In genomic region chr7:97325156-97325985, GRCm38 (mm10) we compare ENCODE assay signal across 9 mouse cellular contexts. TPM values are rescaled to one million over a fixed set of nuclear protein-coding genes. Genes with fewer than 3 reads are reported as not detected.
DNase-seq lines count a peak whose midpoint lies in the region; ATAC-seq and TF ChIP-seq lines count a peak whose summit lies in the region.
"Had no signal": no experiment of that assay in that cellular context is flagged by ENCODE, and none has a peak within 500 bp of the region (broad histone marks: within the 10 kb centered on the region; RNA-seq: fewer than 3 reads in every experiment).

No protein-coding gene starts in this region.

- TF ChIP-seq CTCF in E14TG2a.4 (conservative IDR thresholded peaks at IDR 0.05; ENCODE audit: low read length): no peak

- ATAC-seq in forebrain, embryonic 12.5 days (ENCODE audit: low FRiP score): peak; percentile 24; the same call in 1 of the 2 replicates

- H3K27ac ChIP-seq in heart, embryonic 10.5 days: 0 out of 2 replicates have a peak overlapping the region, but pooled peaks have one; percentile 22
- H3K27ac ChIP-seq in forebrain, embryonic 12.5 days: no peak overlapping the region
- H3K27ac ChIP-seq in limb, embryonic 10.5 days: peak overlapping the region; percentile 46; the same call in 1 of the 2 replicates

- 10% methylated on average over 96 of the region's 96 CpGs for WGBS in heart, embryonic 10.5 days
- 17% methylated on average over 78 of the region's 96 CpGs for WGBS in forebrain, embryonic 12.5 days
- 12% methylated on average over 96 of the region's 96 CpGs for WGBS in limb, embryonic 10.5 days

- H3K9ac ChIP-seq in forebrain, embryonic 12.5 days: no peak overlapping the region

- peak overlapping the region; percentile 58 for H3K4me3 ChIP-seq in heart, embryonic 10.5 days
- H3K4me3 ChIP-seq in E14TG2a.4 (replicated peaks; ENCODE audit: low read length): peak overlapping the region; percentile 77
- H3K4me3 ChIP-seq in forebrain, embryonic 12.5 days (replicated peaks): peak overlapping the region; percentile 35
- peak overlapping the region; percentile 50 for H3K4me3 ChIP-seq in limb, embryonic 10.5 days

- peaks cover 53% of the 10 kb centered on the region for H3K27me3 ChIP-seq in heart, embryonic 10.5 days (ENCODE audit: insufficient read depth, poor library complexity, severe bottlenecking)
- H3K27me3 ChIP-seq in E14TG2a.4 (ENCODE audit: insufficient read depth, low read length): peaks cover 44% of the 10 kb centered on the region
- H3K27me3 ChIP-seq in forebrain, embryonic 12.5 days: peaks cover 37% of the 10 kb centered on the region
- H3K27me3 ChIP-seq in limb, embryonic 10.5 days (ENCODE audit: low read depth, poor library complexity, severe bottlenecking): peaks cover 52% of the 10 kb centered on the region
- H3K27me3 ChIP-seq: CH12.LX had no signal

- H3K36me3 ChIP-seq in heart, embryonic 10.5 days: peaks cover 3% of the 10 kb centered on the region; the same call in 1 of the 2 replicates
- peaks cover 11% of the 10 kb centered on the region; the same call in 1 of the 2 replicates for H3K36me3 ChIP-seq in E14TG2a.4 (ENCODE audit: insufficient read depth, low read length)
- H3K36me3 ChIP-seq in forebrain, embryonic 12.5 days (replicated peaks): no peaks in the 10 kb centered on the region
- no peaks in the 10 kb centered on the region for H3K36me3 ChIP-seq in limb, embryonic 10.5 days

- peak overlapping the region; percentile 49 for H3K4me2 ChIP-seq in forebrain, embryonic 12.5 days

- peaks cover 9% of the 10 kb centered on the region for H3K4me1 ChIP-seq in heart, embryonic 10.5 days
- peaks cover 38% of the 10 kb centered on the region for H3K4me1 ChIP-seq in E14TG2a.4 (replicated peaks; ENCODE audit: low read depth, low read length)
- peaks cover 9% of the 10 kb centered on the region for H3K4me1 ChIP-seq in forebrain, embryonic 12.5 days
- peaks cover 11% of the 10 kb centered on the region for H3K4me1 ChIP-seq in limb, embryonic 10.5 days

- no peak for DNase-seq in heart, embryonic 10.5 days (ENCODE audit: low spot score)
- no peak for DNase-seq in heart, postnatal 4 days
- peak; percentile 50 for DNase-seq in limb, embryonic 10.5 days (ENCODE audit: low spot score)
- DNase-seq in retina, postnatal 1 day: peak; percentile 63
- DNase-seq in gastrocnemius, adult 8-10 months (ENCODE audit: low spot score in 2 of 2): no peak
- no peak for DNase-seq in ovary, postnatal 36 days (ENCODE audit: low spot score)

- H3K9me3 ChIP-seq in heart, embryonic 10.5 days: no peaks in the 10 kb centered on the region
- no peaks in the 10 kb centered on the region for H3K9me3 ChIP-seq in E14TG2a.4 (ENCODE audit: low read length)
- no peaks in the 10 kb centered on the region for H3K9me3 ChIP-seq in forebrain, embryonic 12.5 days
- H3K9me3 ChIP-seq in limb, embryonic 10.5 days (replicated peaks): no peaks in the 10 kb centered on the region

RNA-seq across cellular contexts. Expression of gene Usp35, which starts 6.4 kb away (rescaled TPM):
- polyA plus RNA-seq in heart, embryonic 10.5 days (2016; fragmentation: Nextera tagmentation; extraction: Ambion mirVana): 1.1 and 2.3 TPM in 2 replicates
- 1 to 10 TPM in 1 of 2 experiments, under 1 TPM in 1; 0.60 to 1.5 TPM for total RNA-seq in heart, postnatal 4 days (2021)
- 3.0 and 3.3 TPM in 2 replicates for polyA plus RNA-seq in forebrain, embryonic 12.5 days (2016; fragmentation: Nextera tagmentation; extraction: Ambion mirVana)
- polyA plus RNA-seq in limb, embryonic 10.5 days (2016; fragmentation: Nextera tagmentation; extraction: Ambion mirVana): 1.6 and 2.0 TPM in 2 replicates
- total RNA-seq in gastrocnemius, adult 8-10 months (2022): 1 to 10 TPM in 1 of 4 experiments, under 1 TPM in 3; 0.56 to 1.2 (median 0.80) TPM

RNA-seq across cellular contexts. Expression of gene Kctd21, which starts 6.8 kb away (rescaled TPM):
- 4.1 and 4.6 TPM in 2 replicates for polyA plus RNA-seq in heart, embryonic 10.5 days (2016; fragmentation: Nextera tagmentation; extraction: Ambion mirVana)
- 1 to 10 TPM in 1 of 2 experiments, under 1 TPM in 1; 0.92 to 1.1 TPM for total RNA-seq in heart, postnatal 4 days (2021)
- 4.3 and 5.2 TPM in 2 replicates for polyA plus RNA-seq in forebrain, embryonic 12.5 days (2016; fragmentation: Nextera tagmentation; extraction: Ambion mirVana)
- 3.5 and 4.2 TPM in 2 replicates for polyA plus RNA-seq in limb, embryonic 10.5 days (2016; fragmentation: Nextera tagmentation; extraction: Ambion mirVana)
- 1 to 10 TPM; 3.3 to 4.1 (median 3.9) TPM for total RNA-seq in gastrocnemius, adult 8-10 months (2022)

RNA-seq across cellular contexts. Expression of gene Alg8, which starts 46.0 kb away (rescaled TPM):
- 47.3 and 53.4 TPM in 2 replicates for polyA plus RNA-seq in heart, embryonic 10.5 days (2016; fragmentation: Nextera tagmentation; extraction: Ambion mirVana)
- total RNA-seq in heart, postnatal 4 days (2021): 10 to 100 TPM; 12.5 to 13.4 TPM
- 35.4 and 36.4 TPM in 2 replicates for polyA plus RNA-seq in forebrain, embryonic 12.5 days (2016; fragmentation: Nextera tagmentation; extraction: Ambion mirVana)
- polyA plus RNA-seq in limb, embryonic 10.5 days (2016; fragmentation: Nextera tagmentation; extraction: Ambion mirVana): 53.4 and 55.2 TPM in 2 replicates
- 1 to 10 TPM; 1.9 to 3.9 (median 3.6) TPM for total RNA-seq in gastrocnemius, adult 8-10 months (2022)

Comparison
In these comparisons a context has a peak if more than half of its experiments do, and no peak if none do; other contexts are left out.
1. DNase-seq: peak in limb, embryonic 10.5 days (single experiment) and retina, postnatal 1 day (single experiment); none in heart, embryonic 10.5 days (single experiment), heart, postnatal 4 days (single experiment), gastrocnemius, adult 8-10 months (0 of 2) and ovary, postnatal 36 days (single experiment).
2. Peak in every context shown above with its lines, with median percentiles within 50 percentile points of each other: H3K4me3 ChIP-seq.